Mouse (Mus musculus) ES-Bruce4 (cell line): ENCODE data around the gene Tra2b.

ENCODE experiments used
- CTCF ChIP-seq: IDR thresholded peaks from one replicate; pipeline ENCODE4 v1.8.1; 2011; ENCODE audit warnings: low read depth, low read length
- EP300 ChIP-seq: IDR thresholded peaks from 2 replicates; pipeline ENCODE4 v1.6.1; 2011; ENCODE audit warnings: low read depth, low read length; ENCODE audit not compliant: insufficient read depth
- POLR2A ChIP-seq: IDR thresholded peaks from one replicate; pipeline ENCODE4 v1.8.1; 2011; ENCODE audit warnings: low read length; ENCODE audit not compliant: insufficient read depth

GRCm38 (mm10) chr16:22242239-22242866, 23.5 kb downstream of the Tra2b start:
- TF ChIP-seq CTCF (no peak), POLR2A (no peak), EP300 (no peak)
